Mouse (Mus musculus) embryonic fibroblast, embryonic 13.5 days (primary cell): ENCODE measurements around the gene F12.

Experiments used
- CTCF ChIP-seq: IDR thresholded peaks from 2 replicates; pipeline ENCODE4 v1.5.1; 2011; ENCODE audit warnings: mild to moderate bottlenecking, control low read depth, low read length, moderate library complexity, borderline replicate concordance; ENCODE audit not compliant: insufficient read depth
- POLR2A ChIP-seq: IDR thresholded peaks from 2 replicates; pipeline ENCODE4 v1.6.1; 2011; ENCODE audit warnings: low read depth, mild to moderate bottlenecking, control low read depth, low read length, moderate library complexity

DNA sequence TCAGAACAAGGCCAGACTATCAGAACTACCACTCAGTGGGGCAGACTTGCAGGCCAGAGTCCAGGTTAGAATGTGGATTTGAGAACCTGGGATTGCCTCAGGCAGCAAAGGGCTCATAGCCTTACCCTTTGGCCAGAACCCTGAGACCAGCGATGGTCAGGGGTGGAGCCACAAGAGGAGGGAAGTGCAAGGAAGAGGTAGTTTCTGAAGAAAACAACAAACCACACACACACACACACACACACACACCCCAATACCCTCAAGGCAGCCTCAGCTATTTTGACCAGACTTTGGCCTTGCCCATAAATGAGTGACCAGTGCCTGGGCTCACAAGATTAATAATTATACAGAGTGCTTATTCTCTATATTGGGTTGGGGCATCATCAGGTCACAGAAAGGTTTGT is 35.0 kb downstream of the F12 start:
- TF ChIP-seq POLR2A, result no peak
- TF ChIP-seq CTCF, result no peak
